In the genomic region with DNA sequence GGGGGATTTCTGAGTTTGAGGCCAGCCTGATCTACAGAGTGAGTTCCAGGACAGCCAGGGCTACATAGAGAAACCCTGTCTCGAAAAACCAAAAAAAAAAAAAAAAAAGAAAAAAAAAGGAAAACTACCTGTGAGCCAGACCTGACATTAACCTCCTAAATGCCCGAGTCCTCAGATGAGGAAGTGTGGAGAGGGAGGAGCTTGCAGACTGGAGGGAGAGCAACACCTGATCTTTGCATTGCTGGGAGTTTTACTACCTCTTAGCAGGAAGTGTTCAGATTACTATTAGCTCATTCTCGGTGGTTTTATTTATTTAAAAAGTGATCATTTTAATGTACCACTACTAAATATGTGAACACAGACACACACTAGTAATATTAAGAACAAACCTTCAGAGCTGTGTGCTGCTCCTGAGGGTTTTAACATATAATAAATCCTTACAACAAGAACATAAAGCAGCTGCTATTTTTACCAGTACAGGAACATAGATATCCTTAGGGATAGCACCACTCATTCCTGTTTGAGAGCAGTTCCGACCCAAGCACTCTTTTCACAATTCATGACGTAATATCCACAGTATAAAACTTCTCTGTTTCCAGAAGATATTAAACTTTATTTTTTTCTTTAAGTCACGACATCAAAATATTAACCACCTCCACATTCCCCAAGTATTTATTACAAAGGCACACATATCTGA, we compare ENCODE assay signal across 17 mouse cellular contexts.
"Had no signal": no experiment of that assay in that cellular context is flagged by ENCODE, and none has a peak within 500 bp of the region (broad histone marks: within the 10 kb centered on the region; RNA-seq: fewer than 3 reads in every experiment).

No protein-coding gene starts in this region.

- DNase-seq: lung, adult 18-20 months; lung, embryonic 14.5 days; lung, postnatal 10 days; lung, postnatal 4 days; retina, postnatal 1 day; right cerebral cortex, adult 18-20 months; right cerebral cortex, postnatal 25 days; spleen, adult 18-20 months; thymus, adult 18-20 months; thymus, postnatal 14 days; thymus, postnatal 36 days had no signal

- H3K9me3 ChIP-seq: midbrain, embryonic 10.5 days; midbrain, embryonic 13.5 days; midbrain, embryonic 15.5 days; neural tube, embryonic 13.5 days; neural tube, embryonic 15.5 days had no signal

- H3K27me3 ChIP-seq: midbrain, embryonic 13.5 days; midbrain, embryonic 15.5 days; neural tube, embryonic 13.5 days; neural tube, embryonic 15.5 days had no signal

- H3K27ac ChIP-seq: midbrain, embryonic 10.5 days; midbrain, embryonic 13.5 days; midbrain, embryonic 15.5 days; neural tube, embryonic 13.5 days; neural tube, embryonic 15.5 days had no signal

- H3K4me2 ChIP-seq: lung, embryonic 14.5 days had no signal

- H3K9ac ChIP-seq: lung, embryonic 14.5 days; midbrain, embryonic 13.5 days; midbrain, embryonic 15.5 days; neural tube, embryonic 13.5 days; neural tube, embryonic 15.5 days had no signal

- H3K4me1 ChIP-seq: midbrain, embryonic 13.5 days; midbrain, embryonic 15.5 days had no signal

- H3K36me3 ChIP-seq: midbrain, embryonic 10.5 days; midbrain, embryonic 13.5 days; midbrain, embryonic 15.5 days; neural tube, embryonic 13.5 days; neural tube, embryonic 15.5 days had no signal

- H3K4me3 ChIP-seq: midbrain, embryonic 10.5 days; midbrain, embryonic 13.5 days; myocyte; neural tube, embryonic 13.5 days had no signal
